Mouse (Mus musculus) cerebellum, postnatal 36 days (tissue): ENCODE data around the gene Gpr50.

ENCODE experiments used
- DNase-seq, 2 experiments: peaks; one replicate each; pipeline ENCODE4 v3.0.0; 2021 to 2022; ENCODE audit warnings: mixed read lengths in 2 of 2

The Gpr50 gene

DNA sequence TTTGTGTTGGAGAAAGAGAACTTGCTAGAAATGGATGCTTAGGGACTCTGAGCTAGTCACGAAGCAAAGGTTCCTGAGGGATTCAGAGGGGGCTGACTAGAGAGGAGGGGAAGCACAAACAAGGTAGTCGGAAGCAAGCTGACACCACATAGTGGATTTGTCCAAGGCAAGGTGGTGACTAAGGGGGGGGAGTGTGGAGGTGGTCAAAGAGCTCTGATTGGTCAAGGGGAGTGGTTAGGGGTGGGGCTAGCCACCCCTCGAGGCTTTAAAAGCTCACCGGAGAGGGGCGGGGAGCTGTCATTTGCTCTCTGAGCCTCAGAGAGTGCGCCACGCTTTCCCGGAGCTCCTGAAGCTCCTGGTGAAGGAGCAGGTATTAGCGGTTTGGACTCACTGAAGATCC lies at the start of gene Gpr50:
TSS of gene Gpr50 (plus strand) at position 294 of the 400 bp plus-strand sequence.
- no peak for DNase-seq

DNA sequence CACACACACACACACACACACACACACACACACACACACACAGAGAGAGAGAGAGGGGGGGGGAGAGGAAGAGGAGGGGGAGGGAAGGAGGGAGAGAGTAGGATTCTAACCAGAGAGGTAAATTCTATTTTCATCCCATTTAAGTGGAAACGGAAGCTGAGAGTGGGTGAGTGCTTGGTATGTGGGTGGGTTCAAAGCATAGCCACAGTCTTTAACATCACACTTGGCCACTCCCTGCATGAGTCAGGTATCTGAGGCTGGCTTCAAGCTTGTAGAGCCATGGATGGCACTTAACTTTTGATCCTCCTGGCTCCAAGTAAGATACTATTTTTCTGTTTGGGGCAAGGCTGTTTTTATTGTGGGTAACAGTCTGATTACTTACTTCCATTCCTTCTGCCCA lies 41.2 kb upstream of the Gpr50 start:
- DNase-seq = no peak

DNA sequence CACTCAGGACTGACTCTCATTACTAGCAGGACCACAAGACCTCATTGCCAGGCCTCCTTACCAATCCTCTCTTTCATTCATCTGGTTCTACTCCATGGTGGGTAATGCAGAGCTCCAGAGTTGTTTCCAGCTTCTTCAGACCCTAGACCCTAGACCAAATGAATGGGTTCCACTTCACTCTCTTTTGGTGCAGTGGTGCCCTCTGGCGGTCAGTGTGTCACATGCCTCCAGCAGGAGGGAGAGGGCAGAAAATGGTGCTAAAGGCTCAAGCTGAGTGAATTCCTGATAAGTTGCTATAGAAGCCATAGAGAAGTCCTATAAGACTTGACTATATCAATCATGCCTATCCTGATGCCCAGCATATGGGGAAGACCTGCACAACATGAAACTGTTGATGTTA lies 39.6 kb upstream of the Gpr50 start:
- DNase-seq = peak; percentile 4 to 5

DNA sequence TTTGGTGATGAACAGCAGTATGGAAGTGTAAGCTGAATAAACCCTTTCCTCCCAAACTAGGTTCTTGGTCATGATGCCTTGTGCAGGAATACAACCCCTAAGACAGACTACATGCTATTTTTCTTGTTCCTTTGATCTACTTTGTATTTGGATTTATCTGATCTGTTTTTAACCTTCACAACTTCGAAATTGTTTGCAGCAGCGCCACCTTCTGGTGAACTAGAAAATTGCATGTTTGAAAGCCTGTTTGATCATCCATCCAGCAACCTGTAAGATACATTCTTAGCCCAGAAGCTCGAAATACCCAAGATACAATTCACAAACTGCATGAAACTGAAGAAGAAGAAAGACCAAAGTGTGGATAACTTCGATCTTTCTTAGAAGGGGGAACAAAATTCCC lies 35.2 kb upstream of the Gpr50 start:
- peak; percentile 42 to 54 for DNase-seq

DNA sequence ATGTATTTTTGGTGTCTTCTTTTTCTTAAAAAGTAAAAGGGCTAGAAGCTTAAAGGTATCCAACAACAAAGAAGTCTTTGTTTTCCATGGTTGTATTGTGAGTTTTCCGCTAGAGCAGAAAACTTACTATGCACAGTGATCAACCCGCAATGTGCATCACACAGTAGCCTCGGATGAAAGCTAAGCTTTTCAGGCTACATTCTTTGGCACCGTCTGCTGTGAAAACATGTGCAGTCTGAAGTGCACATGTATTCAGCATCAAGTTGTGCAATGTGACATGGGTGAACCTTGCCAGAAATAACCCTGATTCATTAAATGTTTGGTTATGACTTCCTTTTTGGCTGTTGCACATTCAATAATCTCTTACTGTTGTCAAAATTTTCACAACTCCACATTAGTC lies 32.8 kb upstream of the Gpr50 start:
- DNase-seq = no peak

DNA sequence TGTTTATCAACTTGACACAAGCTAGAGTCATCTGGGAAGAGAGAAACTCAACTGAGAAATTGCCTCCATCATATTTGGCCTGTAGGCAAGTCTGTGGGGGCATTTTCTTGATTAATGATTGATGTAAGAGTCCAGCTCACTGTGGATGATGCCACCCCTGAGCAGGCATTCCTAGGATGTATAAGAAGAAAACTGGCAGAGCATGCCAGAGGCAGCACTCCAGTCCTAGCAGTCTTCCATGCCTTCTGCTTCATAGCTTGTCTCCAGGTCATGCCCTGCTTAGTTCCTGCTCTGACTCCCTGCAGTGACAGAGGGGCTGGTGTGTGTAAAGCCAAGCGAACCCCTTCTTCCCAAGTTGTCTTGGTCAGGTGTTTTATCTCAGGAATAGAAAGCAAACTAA lies 32.3 kb upstream of the Gpr50 start:
- DNase-seq = no peak

DNA sequence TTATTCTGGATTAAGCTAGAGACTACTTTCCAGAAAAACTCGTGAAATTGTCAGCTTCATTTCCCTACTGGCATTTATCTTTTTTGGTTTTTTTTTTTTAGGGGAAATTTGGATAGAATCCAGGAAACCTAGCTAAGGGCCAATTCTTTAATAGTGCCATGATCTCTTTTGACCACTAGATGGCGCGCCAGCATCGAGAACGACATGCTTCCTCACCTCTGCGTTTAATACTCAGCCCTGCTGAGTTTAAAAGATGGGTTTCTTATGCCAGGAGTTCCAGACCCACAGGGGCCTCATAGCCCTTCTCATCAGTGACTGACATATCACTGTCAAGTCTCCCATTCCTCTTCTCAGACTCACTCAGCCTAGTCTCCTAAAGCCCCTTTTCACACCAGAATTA lies 15.5 kb upstream of the Gpr50 start:
- peak; percentile 54 to 69 for DNase-seq

DNA sequence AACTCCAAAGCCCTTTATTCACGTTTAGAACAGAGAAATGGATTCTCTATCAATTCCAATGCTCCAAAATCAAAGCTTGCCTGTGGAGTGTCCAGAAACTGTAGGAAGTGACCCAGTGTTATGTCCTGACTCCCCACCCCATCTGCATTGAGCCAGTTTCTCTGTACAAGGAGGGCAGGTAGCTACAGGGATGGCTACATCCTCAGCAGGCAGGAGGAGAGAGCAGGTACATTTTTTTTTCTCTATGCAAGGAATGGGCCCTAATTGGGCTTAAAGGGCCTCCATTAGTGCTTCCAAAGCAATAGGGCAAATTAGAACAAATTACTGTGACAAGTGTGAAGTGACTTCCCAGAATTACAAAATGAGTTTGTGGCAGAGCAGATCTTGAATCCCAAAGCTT lies 15.0 kb upstream of the Gpr50 start:
- DNase-seq = no peak

DNA sequence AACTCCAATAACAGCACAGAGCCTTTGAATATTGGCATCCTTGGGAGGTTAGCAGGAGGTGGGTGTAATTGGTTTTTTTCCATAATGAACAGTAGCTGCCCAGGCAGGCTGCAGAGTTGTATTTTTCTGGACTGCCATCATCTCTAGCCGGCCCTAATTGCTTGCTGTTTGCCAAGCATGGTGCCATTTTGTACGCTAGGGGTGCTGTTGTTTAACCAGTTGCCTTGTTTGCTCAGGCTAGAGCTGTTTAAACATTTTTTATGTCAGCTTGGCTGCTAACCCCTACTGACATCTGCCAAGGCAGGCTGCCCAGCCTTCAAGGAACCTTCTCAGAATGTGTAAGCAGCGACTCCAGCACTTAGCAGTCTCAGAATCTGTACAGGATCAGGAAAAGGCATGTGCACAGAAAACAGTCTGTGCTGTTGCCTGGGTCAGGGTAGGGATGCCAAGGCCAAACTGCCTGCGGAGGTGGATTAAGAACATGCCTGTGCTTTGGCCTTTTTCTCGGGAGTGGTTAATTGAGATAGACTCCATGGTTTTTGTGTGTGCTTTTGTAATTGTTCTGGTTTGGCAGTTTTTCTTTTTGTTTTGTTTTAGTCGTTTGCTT lies 14.5 kb upstream of the Gpr50 start:
- DNase-seq = peak; percentile 52

DNA sequence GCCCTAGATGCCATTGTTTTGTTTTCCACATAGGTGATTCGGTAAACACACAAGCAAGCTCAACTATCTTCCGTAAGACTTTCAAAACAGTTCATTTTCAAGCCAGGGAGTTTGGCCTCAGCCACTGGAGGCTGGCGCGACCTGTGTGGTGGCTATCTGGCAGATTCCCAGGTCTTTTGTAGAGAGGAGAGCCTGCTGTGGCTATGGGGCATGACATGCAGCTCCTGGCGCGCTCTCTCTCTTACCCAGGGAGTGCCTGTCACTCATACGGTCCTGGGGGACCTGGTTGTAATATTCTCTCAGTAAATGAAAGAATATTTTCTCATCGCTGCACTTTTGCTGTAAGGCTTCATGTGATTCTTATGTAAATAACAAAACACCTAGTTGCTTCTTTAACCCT lies 13.5 kb upstream of the Gpr50 start:
- peak; percentile 3 to 5 for DNase-seq

DNA sequence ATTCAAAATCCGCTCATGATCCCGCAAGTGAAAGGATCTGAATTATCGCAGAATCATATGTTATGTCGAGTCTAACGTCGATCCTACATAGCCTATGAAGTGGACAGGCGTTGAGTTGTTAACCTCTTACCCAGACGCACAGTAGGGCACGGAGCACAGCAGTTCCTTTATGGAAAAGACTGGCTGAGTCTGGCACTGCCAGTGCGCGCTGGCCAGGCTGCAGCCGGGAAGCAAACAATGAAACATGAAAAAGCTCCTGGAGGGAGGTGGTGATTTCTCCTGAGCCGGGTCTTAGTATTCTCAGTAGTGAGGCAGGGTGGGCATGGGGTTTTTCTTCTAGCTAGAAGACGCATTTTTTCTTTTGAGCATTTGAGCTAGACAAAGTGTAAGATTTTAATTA lies 1.7 kb upstream of the Gpr50 start:
- no peak for DNase-seq

DNA sequence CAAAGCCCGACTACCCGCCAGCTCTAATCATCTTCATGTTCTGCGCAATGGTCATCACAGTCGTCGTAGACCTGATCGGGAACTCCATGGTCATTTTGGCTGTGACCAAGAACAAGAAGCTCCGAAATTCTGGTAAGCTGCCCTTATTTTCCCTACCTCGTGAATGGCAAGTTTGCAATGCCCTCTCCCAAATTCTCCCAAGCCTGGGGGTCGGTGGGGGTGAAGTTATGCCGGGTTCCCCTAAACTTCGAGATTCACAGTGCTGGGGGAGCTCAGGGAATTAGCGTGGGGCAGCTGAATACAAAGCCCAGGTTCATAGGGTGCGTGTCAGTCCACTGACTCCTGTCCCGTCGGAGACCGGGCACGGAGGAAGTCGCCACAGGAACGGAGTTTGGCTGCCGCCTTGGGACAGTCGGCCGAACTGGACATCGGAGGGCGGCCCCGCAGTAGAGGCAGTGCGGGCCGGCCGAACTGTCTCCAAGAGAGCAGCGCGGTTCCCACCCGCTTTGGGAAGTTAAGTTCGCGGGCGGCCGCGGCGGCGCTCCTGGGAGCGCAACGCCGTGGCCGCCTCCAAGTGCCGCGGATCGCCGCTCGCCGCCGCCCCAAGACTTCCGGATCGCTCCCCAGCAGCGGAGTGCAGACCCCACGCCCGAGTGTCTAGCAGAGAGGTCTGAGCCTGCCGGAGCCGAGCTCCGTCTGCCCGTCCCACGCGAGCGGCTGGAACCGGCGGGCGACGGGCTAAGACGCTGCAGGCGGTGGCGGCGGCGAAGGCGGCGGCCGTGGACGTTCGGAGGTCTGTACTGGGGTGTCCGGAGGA lies 612 bp downstream of the Gpr50 start:
- no peak for DNase-seq

DNA sequence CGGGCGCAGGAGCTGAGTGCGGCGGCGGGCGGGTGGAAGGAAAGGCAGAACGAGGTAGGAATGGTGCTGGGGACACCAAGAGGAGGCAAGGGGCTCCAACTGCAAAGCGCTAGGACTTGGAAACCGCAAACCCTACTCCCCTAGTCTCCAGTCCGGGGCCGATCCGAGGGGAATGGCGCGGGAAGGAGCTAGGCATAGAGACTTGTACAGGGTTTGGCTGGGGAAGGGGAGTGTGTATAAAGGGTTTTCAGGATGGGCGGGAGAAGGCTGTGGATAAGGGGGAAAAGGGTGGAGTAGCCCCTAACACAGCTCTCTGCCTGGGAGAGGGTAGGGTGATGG lies 1.2 kb downstream of the Gpr50 start:
- no peak for DNase-seq

DNA sequence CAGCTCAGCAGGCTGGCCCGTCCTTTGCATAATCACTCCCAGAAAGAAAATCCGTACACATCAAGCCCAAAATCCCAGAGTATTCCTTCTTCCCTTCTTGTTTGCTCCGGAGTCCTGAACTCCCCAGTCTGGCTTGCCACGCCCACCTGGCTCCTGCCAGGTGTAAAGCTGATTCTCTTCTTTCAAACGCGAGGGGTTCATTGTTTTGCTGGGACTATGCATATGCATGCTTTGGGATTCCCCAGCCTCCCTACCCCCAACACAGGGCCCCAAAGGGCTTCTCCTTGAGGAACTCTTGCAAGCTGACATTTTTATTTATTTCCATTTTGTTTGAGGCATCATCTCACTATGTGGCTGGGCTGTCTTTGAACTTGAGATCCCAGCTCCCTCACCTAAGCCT lies 6.8 kb downstream of the Gpr50 start:
- no peak for DNase-seq

DNA sequence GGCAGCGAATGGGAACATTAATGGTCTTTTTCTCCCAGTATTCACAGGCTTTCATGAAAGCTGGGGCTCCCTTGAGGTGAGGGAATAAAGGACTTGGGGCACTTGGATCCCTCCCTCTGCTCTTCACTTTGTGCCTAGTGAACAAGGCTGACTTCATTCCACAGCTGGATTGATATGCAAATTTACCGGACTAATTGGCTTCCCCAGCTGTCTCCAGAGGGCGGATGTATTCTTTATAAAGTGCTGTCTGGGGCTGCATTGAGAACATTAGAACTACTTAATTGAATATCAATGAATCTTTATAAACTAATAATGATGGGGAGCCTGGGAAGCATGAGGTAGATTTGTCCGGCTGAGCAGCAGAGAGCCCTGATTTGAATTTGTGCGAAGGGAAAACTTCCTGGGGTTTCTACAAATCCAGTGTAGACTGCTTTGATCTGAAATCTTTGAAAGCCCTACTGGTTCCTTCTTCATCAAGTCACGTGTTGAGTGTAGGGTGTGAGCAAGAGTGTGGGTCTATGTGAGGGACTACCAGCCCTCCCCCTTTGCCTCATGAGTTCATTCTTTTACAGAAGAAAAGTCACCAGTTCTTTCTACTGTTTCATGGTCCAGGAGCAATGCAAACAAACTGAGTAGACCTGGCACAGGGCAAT lies 37.5 kb downstream of the Gpr50 start:
- no peak for DNase-seq
